Mouse (Mus musculus): ENCODE data around the gene Sh2d6. TPM values are rescaled to one million over a fixed set of nuclear protein-coding genes. Genes with fewer than 3 reads are reported as not detected.

Gene Sh2d6
- polyA plus RNA-seq, 1 experiment = not detected

GRCm38 (mm10) chr6:72553079-72553412, 31.5 kb upstream of the Sh2d6 start:
- peaks cover 16% of the 10 kb centered on the region; the same call in 1 of the 2 replicates for H3K4me1 ChIP-seq (ENCODE audit: control insufficient read depth, insufficient read depth, low read length)
- peak overlapping the region; percentile 65 for H3K27ac ChIP-seq (ENCODE audit: insufficient read depth, low read depth, low read length)
- 14% methylated on average over 8 of the region's 8 CpGs for WGBS
- no peak for TF ChIP-seq POLR2A (IDR thresholded peaks at IDR 0.05; ENCODE audit: insufficient read depth, low read depth, low read length)
- no peak for TF ChIP-seq CTCF (IDR thresholded peaks at IDR 0.05; ENCODE audit: insufficient read depth, low read depth, low read length)
- peak overlapping the region; percentile 45 for H3K4me3 ChIP-seq (ENCODE audit: insufficient read depth, low read depth, low read length)

GRCm38 (mm10) chr6:72552171-72553078, 30.9 kb upstream of the Sh2d6 start:
- 14% methylated on average over 27 of the region's 27 CpGs for WGBS
- no peak for TF ChIP-seq CTCF (IDR thresholded peaks at IDR 0.05; ENCODE audit: insufficient read depth, low read depth, low read length)
- TF ChIP-seq POLR2A (IDR thresholded peaks at IDR 0.05; ENCODE audit: insufficient read depth, low read depth, low read length) = no peak

GRCm38 (mm10) chr6:72550503-72551100, 29.1 kb upstream of the Sh2d6 start:
- H3K4me1 ChIP-seq (ENCODE audit: control insufficient read depth, insufficient read depth, low read length) = peaks cover 16% of the 10 kb centered on the region; the same call in 1 of the 2 replicates
- no peak overlapping the region for H3K27ac ChIP-seq (ENCODE audit: insufficient read depth, low read depth, low read length)
- WGBS = 93% methylated on average over 10 of the region's 10 CpGs
- no peak overlapping the region for H3K4me3 ChIP-seq (ENCODE audit: insufficient read depth, low read depth, low read length)
- TF ChIP-seq POLR2A (IDR thresholded peaks at IDR 0.05; ENCODE audit: insufficient read depth, low read depth, low read length) (no peak), CTCF (IDR thresholded peaks at IDR 0.05; ENCODE audit: insufficient read depth, low read depth, low read length) (no peak)

More at GRCm38 (mm10) chr6:72552171-72553078, 30.9 kb upstream of the Sh2d6 start:
- Histone ChIP-seq H3K4me3 (ENCODE audit: insufficient read depth, low read depth, low read length) (peak overlapping the region; percentile 45), H3K27ac (ENCODE audit: insufficient read depth, low read depth, low read length) (peak overlapping the region; percentile 65), H3K4me1 (ENCODE audit: control insufficient read depth, insufficient read depth, low read length) (peaks cover 16% of the 10 kb centered on the region; the same call in 1 of the 2 replicates)

- no peak overlapping the region for H3K4me3 ChIP-seq (ENCODE audit: insufficient read depth, low read depth, low read length)
- 79% methylated on average over 6 of the region's 6 CpGs for WGBS
- no peak for TF ChIP-seq CTCF (IDR thresholded peaks at IDR 0.05; ENCODE audit: insufficient read depth, low read depth, low read length)
- TF ChIP-seq POLR2A (IDR thresholded peaks at IDR 0.05; ENCODE audit: insufficient read depth, low read depth, low read length) = no peak
- no peak overlapping the region for H3K27ac ChIP-seq (ENCODE audit: insufficient read depth, low read depth, low read length)
- H3K4me1 ChIP-seq (ENCODE audit: control insufficient read depth, insufficient read depth, low read length) = peaks cover 16% of the 10 kb centered on the region; the same call in 1 of the 2 replicates
These were observed 28.5 kb upstream of the Sh2d6 start for GRCm38 (mm10) chr6:72550025-72550424.

- TF ChIP-seq CTCF (IDR thresholded peaks at IDR 0.05; ENCODE audit: insufficient read depth, low read depth, low read length) = no peak
- TF ChIP-seq POLR2A (IDR thresholded peaks at IDR 0.05; ENCODE audit: insufficient read depth, low read depth, low read length) = no peak
- WGBS = 68% methylated on average over 9 of the region's 9 CpGs
- Histone ChIP-seq H3K4me3 (ENCODE audit: insufficient read depth, low read depth, low read length) (no peak overlapping the region), H3K4me1 (ENCODE audit: control insufficient read depth, insufficient read depth, low read length) (peaks cover 20% of the 10 kb centered on the region), H3K27ac (ENCODE audit: insufficient read depth, low read depth, low read length) (no peak overlapping the region)
These were observed 27.6 kb upstream of the Sh2d6 start for GRCm38 (mm10) chr6:72549041-72549580.

- 92% methylated on average over 3 of the region's 3 CpGs for WGBS
- Histone ChIP-seq H3K4me1 (ENCODE audit: control insufficient read depth, insufficient read depth, low read length) (peaks cover 23% of the 10 kb centered on the region), H3K27ac (ENCODE audit: insufficient read depth, low read depth, low read length) (no peak overlapping the region), H3K4me3 (ENCODE audit: insufficient read depth, low read depth, low read length) (no peak overlapping the region)
- TF ChIP-seq CTCF (IDR thresholded peaks at IDR 0.05; ENCODE audit: insufficient read depth, low read depth, low read length) = no peak
- TF ChIP-seq POLR2A (IDR thresholded peaks at IDR 0.05; ENCODE audit: insufficient read depth, low read depth, low read length) = no peak
These were observed 26.4 kb upstream of the Sh2d6 start for GRCm38 (mm10) chr6:72547862-72548261.

- Histone ChIP-seq H3K4me3 (ENCODE audit: insufficient read depth, low read depth, low read length) (no peak overlapping the region), H3K4me1 (ENCODE audit: control insufficient read depth, insufficient read depth, low read length) (peaks cover 20% of the 10 kb centered on the region), H3K27ac (ENCODE audit: insufficient read depth, low read depth, low read length) (no peak overlapping the region)
- no peak for TF ChIP-seq CTCF (IDR thresholded peaks at IDR 0.05; ENCODE audit: insufficient read depth, low read depth, low read length)
- WGBS = 97% methylated on average over 2 of the region's 2 CpGs
These were observed 25.6 kb upstream of the Sh2d6 start for GRCm38 (mm10) chr6:72547121-72547520.

GRCm38 (mm10) chr6:72545377-72545776, 23.9 kb upstream of the Sh2d6 start:
- WGBS = 78% methylated on average over 7 of the region's 7 CpGs

More at GRCm38 (mm10) chr6:72545377-72545776, 23.9 kb upstream of the Sh2d6 start:
- Histone ChIP-seq H3K4me1 (ENCODE audit: control insufficient read depth, insufficient read depth, low read length) (peaks cover 17% of the 10 kb centered on the region), H3K4me3 (ENCODE audit: insufficient read depth, low read depth, low read length) (no peak overlapping the region), H3K27ac (ENCODE audit: insufficient read depth, low read depth, low read length) (no peak overlapping the region)
- no peak for TF ChIP-seq POLR2A (IDR thresholded peaks at IDR 0.05; ENCODE audit: insufficient read depth, low read depth, low read length)

Measured in olfactory bulb, adult 2 months (tissue).